Mouse (Mus musculus): ENCODE results near the gene Zfp652. TPM values are rescaled to one million over a fixed set of nuclear protein-coding genes. Genes with fewer than 3 reads are reported as not detected.

Gene Zfp652
- polyA plus RNA-seq, 1 experiment from 2014 or later = 13.6 TPM

- Histone ChIP-seq H3K9ac (no peak overlapping the region), H3K4me2 (no peak overlapping the region)
Measured at GRCm38 (mm10) chr11:95829526-95830050, 117.1 kb downstream of the Zfp652 start.

GRCm38 (mm10) chr11:95830411-95831275, 118.2 kb downstream of the Zfp652 start:
- Histone ChIP-seq H3K9me3 (ENCODE audit: low read depth, low read length) (no peaks in the 10 kb centered on the region), H3K4me1 (ENCODE audit: insufficient read depth) (peaks cover 8% of the 10 kb centered on the region), H3K4me2 (peak overlapping the region; percentile 56), H3K9ac (peak overlapping the region; percentile 34), H3K36me3 (ENCODE audit: insufficient read depth) (no peaks in the 10 kb centered on the region), H3K4me3 (ENCODE audit: low read depth, low read length) (peak overlapping the region; percentile 31), H3K27ac (ENCODE audit: low read depth) (no peak overlapping the region), H3K27me3 (ENCODE audit: insufficient read depth, low read length) (peaks cover 82% of the 10 kb centered on the region)
- no peak for TF ChIP-seq CTCF (IDR thresholded peaks at IDR 0.05; ENCODE audit: low read depth)
- peak; percentile 30 for DNase-seq
- ATAC-seq (ENCODE audit: insufficient read depth) = no peak
- 2% methylated on average over 80 of the region's 80 CpGs for WGBS

More at GRCm38 (mm10) chr11:95829526-95830050, 117.1 kb downstream of the Zfp652 start:
- no peak for DNase-seq
- Histone ChIP-seq H3K27me3 (ENCODE audit: insufficient read depth, low read length) (peaks cover 90% of the 10 kb centered on the region), H3K27ac (ENCODE audit: low read depth) (no peak overlapping the region), H3K4me1 (ENCODE audit: insufficient read depth) (peaks cover 4% of the 10 kb centered on the region), H3K36me3 (ENCODE audit: insufficient read depth) (no peaks in the 10 kb centered on the region), H3K9me3 (ENCODE audit: low read depth, low read length) (no peaks in the 10 kb centered on the region), H3K4me3 (ENCODE audit: low read depth, low read length) (no peak overlapping the region)
- no peak for TF ChIP-seq CTCF (IDR thresholded peaks at IDR 0.05; ENCODE audit: low read depth)
- no peak for ATAC-seq (ENCODE audit: insufficient read depth)
- WGBS = 34% methylated on average over 4 of the region's 4 CpGs

DNA sequence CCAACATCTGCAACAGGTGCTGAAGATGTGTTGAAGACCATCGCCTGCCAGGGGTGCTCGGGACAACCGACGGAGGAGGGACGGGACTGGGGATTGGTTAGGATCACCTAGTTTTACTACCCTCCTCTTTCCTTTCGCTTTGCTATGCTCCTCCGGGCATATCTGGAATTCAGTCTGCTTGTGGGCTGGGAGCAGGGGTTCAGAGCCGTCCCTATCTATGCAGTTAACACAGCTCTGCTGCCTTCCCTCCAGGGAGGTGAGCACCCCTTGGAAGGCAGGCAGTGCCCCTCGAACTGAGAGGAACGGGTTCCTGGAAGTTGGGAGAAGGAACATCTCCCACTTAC, 118.8 kb downstream of the Zfp652 start:
- no peak for TF ChIP-seq CTCF (IDR thresholded peaks at IDR 0.05; ENCODE audit: low read depth)
- Histone ChIP-seq H3K4me2 (peak overlapping the region; percentile 56), H3K4me3 (ENCODE audit: low read depth, low read length) (peak overlapping the region; percentile 31), H3K9ac (no peak overlapping the region), H3K9me3 (ENCODE audit: low read depth, low read length) (no peaks in the 10 kb centered on the region), H3K36me3 (ENCODE audit: insufficient read depth) (no peaks in the 10 kb centered on the region), H3K27me3 (ENCODE audit: insufficient read depth, low read length) (peaks cover 81% of the 10 kb centered on the region), H3K4me1 (ENCODE audit: insufficient read depth) (peaks cover 9% of the 10 kb centered on the region), H3K27ac (ENCODE audit: low read depth) (no peak overlapping the region)
- no peak for ATAC-seq (ENCODE audit: insufficient read depth)
- no peak for DNase-seq
- WGBS = 7% methylated on average over 10 of the region's 10 CpGs

- DNase-seq (peak; percentile 44), ATAC-seq (ENCODE audit: insufficient read depth) (no peak)
- Histone ChIP-seq H3K9me3 (ENCODE audit: low read depth, low read length) (no peaks in the 10 kb centered on the region), H3K9ac (no peak overlapping the region), H3K4me3 (ENCODE audit: low read depth, low read length) (peak overlapping the region; percentile 31; the same call in 1 of the 2 replicates), H3K27me3 (ENCODE audit: insufficient read depth, low read length) (peaks cover 77% of the 10 kb centered on the region), H3K4me2 (peak overlapping the region; percentile 56; the same call in 1 of the 2 replicates), H3K27ac (ENCODE audit: low read depth) (no peak overlapping the region), H3K4me1 (ENCODE audit: insufficient read depth) (peaks cover 13% of the 10 kb centered on the region), H3K36me3 (ENCODE audit: insufficient read depth) (no peaks in the 10 kb centered on the region)
- 7% methylated on average over 14 of the region's 15 CpGs for WGBS
- TF ChIP-seq CTCF (IDR thresholded peaks at IDR 0.05; ENCODE audit: low read depth) = peak; percentile 33; the same call in 1 of the 2 replicates
Measured at GRCm38 (mm10) chr11:95831641-95832040, 119.2 kb downstream of the Zfp652 start.

GRCm38 (mm10) chr11:95832129-95833005, 119.9 kb downstream of the Zfp652 start:
- H3K4me2 ChIP-seq = no peak overlapping the region
- ATAC-seq (ENCODE audit: insufficient read depth) (no peak), DNase-seq (no peak)
- 47% methylated on average over 18 of the region's 18 CpGs for WGBS
- H3K27me3 ChIP-seq (ENCODE audit: insufficient read depth, low read length) = peaks cover 71% of the 10 kb centered on the region
- no peak overlapping the region for H3K9ac ChIP-seq
- no peak overlapping the region for H3K4me3 ChIP-seq (ENCODE audit: low read depth, low read length)
- no peaks in the 10 kb centered on the region for H3K9me3 ChIP-seq (ENCODE audit: low read depth, low read length)
- H3K4me1 ChIP-seq (ENCODE audit: insufficient read depth) = peaks cover 20% of the 10 kb centered on the region
- no peaks in the 10 kb centered on the region for H3K36me3 ChIP-seq (ENCODE audit: insufficient read depth)
- no peak overlapping the region for H3K27ac ChIP-seq (ENCODE audit: low read depth)
- TF ChIP-seq CTCF (IDR thresholded peaks at IDR 0.05; ENCODE audit: low read depth) = no peak

GRCm38 (mm10) chr11:95833006-95833570, 120.6 kb downstream of the Zfp652 start:
- no peak overlapping the region for H3K27ac ChIP-seq (ENCODE audit: low read depth)
- H3K4me2 ChIP-seq = no peak overlapping the region
- no peak overlapping the region for H3K4me3 ChIP-seq (ENCODE audit: low read depth, low read length)
- H3K4me1 ChIP-seq (ENCODE audit: insufficient read depth) = peaks cover 23% of the 10 kb centered on the region
- H3K36me3 ChIP-seq (ENCODE audit: insufficient read depth) = no peaks in the 10 kb centered on the region
- no peak for TF ChIP-seq CTCF (IDR thresholded peaks at IDR 0.05; ENCODE audit: low read depth)
- no peak for DNase-seq
- 32% methylated on average over 8 of the region's 8 CpGs for WGBS
- H3K9me3 ChIP-seq (ENCODE audit: low read depth, low read length) = no peaks in the 10 kb centered on the region
- H3K27me3 ChIP-seq (ENCODE audit: insufficient read depth, low read length) = peaks cover 67% of the 10 kb centered on the region
- H3K9ac ChIP-seq = no peak overlapping the region
- ATAC-seq (ENCODE audit: insufficient read depth) = no peak

All from lung, embryonic 14.5 days (tissue).